Mouse (Mus musculus): Measurements from ENCODE around the gene Pla2g4b. TPM values are rescaled to one million over a fixed set of nuclear protein-coding genes. Genes with fewer than 3 reads are reported as not detected.
A peak's percentile ranks its signal among the peaks of the same experiment; 100 is the strongest.

Gene Pla2g4b
- total RNA-seq, 2 experiments from 2014 or later: 3.3 TPM

DNA sequence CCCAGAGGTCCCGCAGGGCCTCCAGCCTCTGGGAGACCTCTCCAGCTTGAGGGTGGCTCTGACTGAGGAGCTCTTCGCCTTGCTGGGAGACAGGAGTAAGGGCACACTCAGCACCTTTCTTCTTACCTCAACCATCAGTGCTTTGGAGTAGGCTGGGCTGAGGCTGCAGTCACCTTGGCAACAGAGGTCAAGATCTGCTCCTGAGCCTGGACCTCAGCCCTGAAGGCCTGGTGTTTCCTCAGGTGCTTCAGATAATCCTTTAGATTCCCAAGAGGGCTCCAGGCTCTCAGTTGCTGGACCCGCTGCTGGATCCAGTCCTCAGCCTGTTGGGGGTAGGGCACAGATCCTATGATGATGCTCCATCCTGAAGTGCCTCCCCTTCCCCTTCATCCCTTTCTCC lies 26.2 kb downstream of the Pla2g4b start:
- DNase-seq (ENCODE audit: extremely low spot score in 1 of 2, low spot score in 1 of 2): no peak

GRCm38 (mm10) chr2:120060190-120060589 lies 27.0 kb downstream of the Pla2g4b start:
- no peak for DNase-seq (ENCODE audit: extremely low spot score in 1 of 2, low spot score in 1 of 2)

GRCm38 (mm10) chr2:120060651-120061050 lies 27.4 kb downstream of the Pla2g4b start:
- no peak for DNase-seq (ENCODE audit: extremely low spot score in 1 of 2, low spot score in 1 of 2)

- DNase-seq (ENCODE audit: extremely low spot score in 1 of 2, low spot score in 1 of 2): no peak
These were observed 29.0 kb downstream of the Pla2g4b start for GRCm38 (mm10) chr2:120062248-120062647.

DNA sequence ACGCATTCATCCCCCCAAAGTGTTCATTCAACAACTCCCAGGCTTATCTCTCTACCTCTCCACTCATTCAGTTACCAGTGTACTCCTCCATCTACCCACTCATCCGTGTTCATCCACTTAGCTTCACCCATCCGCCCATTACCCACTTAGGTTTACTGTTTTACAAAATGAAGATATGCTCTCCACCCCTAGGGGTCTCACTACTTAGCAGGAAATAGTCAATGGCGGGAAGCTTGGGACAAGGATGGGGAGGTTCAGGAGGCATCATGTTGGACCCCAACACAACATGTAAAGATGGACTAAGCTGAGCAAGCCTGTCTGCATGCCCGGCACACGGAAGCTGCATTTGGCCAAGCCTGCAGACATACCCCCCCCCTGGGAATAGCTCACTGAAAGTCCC lies 31.4 kb downstream of the Pla2g4b start:
- DNase-seq (ENCODE audit: extremely low spot score in 1 of 2, low spot score in 1 of 2): no peak

DNA sequence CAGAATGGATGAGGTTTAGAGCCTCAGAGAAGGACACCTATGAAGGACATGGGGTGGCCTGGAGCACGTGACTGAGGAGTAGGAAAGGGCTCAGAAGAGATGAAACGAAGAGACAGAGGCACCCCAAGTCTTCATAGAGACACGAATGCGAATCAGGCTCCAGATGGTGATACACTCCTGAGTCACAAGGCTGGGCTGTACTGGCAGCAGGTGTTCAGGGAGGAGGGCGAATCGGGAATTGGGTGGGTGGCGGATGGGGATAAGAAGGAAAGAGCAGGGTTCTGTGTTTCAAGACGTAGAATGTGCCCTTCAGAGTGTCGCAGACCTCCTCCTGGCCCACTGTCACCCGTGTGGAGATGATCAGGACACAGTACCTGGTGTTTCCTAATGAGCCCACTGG lies 32.0 kb downstream of the Pla2g4b start:
- no peak for DNase-seq (ENCODE audit: extremely low spot score in 1 of 2, low spot score in 1 of 2)

DNA sequence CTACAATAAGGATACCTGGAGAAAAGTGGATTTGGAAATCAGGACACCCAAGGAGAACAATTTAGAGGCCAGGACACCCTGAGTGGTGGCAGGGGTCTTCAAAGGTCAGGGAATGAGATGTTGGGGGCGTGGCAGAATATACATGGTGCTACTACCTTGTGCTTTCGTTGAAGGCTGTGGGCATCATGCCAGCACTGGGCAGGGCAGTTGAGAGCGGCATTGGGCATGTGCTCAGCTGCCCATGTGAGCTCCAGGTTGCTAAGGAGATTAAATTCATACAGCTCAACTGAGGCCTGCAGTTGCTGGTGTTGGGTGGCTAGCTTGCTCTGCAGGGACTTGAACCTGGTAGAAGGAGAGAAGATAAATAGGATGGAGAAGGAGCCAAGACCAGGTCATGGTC lies 33.0 kb downstream of the Pla2g4b start:
- no peak for DNase-seq (ENCODE audit: extremely low spot score in 1 of 2, low spot score in 1 of 2)

GRCm38 (mm10) chr2:120068555-120069465 lies 35.6 kb downstream of the Pla2g4b start:
- DNase-seq (ENCODE audit: extremely low spot score in 1 of 2, low spot score in 1 of 2): no peak

- peak; percentile 40 to 46 for DNase-seq (ENCODE audit: extremely low spot score in 1 of 2, low spot score in 1 of 2)
These were observed 36.3 kb downstream of the Pla2g4b start for GRCm38 (mm10) chr2:120069466-120069990.

DNA sequence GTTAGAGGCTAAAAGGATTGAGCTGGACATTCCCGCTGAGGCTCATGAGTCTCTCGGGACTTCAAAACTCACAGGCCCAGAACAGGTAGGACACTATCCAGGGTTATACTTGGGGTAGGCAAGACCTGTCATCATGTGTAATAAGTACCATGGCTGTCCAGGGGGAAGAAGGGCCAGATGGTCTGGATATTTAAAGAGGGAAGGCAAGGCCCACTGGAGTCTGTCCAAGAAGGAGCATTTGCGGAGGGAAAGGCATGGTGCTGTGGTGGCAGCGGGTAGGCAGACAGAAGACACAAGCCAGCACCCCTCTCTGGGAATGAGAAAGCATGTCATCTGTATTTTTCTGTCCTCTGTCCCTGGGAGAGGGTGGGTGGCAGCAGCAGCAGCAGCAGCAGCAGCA lies 40.9 kb downstream of the Pla2g4b start:
- no peak for DNase-seq (ENCODE audit: extremely low spot score in 1 of 2, low spot score in 1 of 2)

DNA sequence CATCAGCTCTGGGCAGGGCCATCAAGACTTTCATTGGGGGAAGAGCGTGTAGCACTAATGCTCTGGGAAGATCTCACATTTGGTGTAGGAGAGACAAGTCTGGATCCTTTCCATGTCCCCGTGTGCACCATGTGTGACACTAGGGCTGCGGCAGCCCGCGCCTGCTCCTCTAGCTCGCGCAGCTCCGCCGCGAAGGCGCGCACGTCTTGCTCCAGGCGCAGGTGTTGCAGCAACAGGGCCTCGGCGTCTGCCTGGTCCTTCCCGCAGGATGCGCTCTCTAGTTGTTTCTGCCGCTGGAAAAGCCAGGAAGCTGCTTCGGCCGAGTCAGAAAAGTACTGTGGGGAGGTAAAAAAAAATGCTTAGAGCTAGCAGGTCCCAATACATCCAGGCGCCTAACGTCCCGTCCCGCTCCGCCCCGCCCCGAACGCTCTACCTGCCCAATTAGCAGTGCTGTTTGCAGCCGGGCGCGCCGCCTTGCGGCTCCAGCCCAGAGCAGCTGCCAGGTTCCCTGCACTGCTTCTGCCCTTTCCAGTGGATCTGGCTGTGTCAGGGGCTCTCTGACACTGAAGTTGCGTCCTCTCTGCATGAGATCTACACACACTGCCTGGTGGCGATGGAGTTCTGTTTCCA lies 43.0 kb downstream of the Pla2g4b start:
- DNase-seq (ENCODE audit: extremely low spot score in 1 of 2, low spot score in 1 of 2): peak in 1 of 2 experiments; percentile 40

DNA sequence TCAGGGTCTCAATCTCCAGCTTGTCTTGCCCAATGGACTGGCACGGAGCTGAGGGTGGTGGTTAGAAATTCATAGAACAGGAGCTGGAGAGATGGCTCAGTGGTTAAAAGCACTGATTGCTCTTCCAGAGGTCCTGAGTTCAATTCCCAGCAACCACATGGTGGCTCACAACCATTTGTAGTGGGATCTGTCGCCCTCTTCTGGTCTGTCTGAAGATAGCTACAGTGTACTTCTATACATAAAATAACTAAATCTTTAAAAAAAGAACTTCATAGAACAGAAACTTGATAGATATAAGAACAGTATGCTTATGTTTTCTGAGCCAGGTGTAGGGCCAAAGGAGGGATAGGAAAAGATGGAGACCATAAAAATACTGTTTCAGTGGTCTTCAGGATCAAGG lies 49.2 kb downstream of the Pla2g4b start:
- no peak for DNase-seq (ENCODE audit: extremely low spot score in 1 of 2, low spot score in 1 of 2)

DNA sequence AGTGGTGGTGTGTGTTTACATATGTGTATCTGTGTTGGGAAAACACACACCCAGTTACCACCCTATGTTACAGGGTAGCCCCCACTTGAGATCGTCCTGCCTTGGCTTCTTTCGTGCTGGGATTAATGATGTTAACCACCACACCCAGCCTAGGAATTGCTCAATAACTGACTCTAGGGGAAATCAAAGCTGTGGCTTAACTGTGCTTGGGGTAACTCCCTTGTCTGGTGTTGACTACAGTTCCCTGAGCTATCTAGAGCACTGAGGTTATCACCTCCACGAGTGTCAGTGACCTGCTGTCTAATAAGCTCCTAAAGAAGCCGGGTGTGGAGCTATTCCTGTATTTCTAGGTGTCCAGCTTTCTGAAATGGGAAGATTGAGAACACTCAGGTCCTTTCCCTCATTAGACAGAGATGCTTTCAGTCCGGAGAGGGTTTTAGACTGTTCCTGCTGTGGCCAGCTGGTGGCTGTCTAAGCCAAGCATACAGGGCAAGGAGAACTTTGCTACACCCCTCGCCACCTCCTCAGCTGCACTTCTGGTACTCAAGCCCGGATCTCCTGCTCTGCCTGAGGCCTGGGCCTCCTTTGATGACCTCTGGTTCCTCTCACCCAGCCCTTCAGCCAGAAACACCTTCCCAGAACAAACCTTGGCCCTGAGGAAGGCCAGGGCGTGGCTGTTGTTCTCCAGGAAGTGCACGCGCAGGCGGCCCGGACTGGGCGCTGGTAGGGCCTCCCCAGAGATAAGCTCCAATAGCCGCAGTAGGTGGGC lies 51.6 kb downstream of the Pla2g4b start:
- DNase-seq (ENCODE audit: extremely low spot score in 1 of 2, low spot score in 1 of 2): peak in 1 of 2 experiments; percentile 33

GRCm38 (mm10) chr2:120086038-120086437 lies 52.8 kb downstream of the Pla2g4b start:
- DNase-seq (ENCODE audit: extremely low spot score in 1 of 2, low spot score in 1 of 2): no peak

GRCm38 (mm10) chr2:120087391-120087790 lies 54.2 kb downstream of the Pla2g4b start:
- DNase-seq (ENCODE audit: extremely low spot score in 1 of 2, low spot score in 1 of 2): no peak

GRCm38 (mm10) chr2:120087897-120088296 lies 54.7 kb downstream of the Pla2g4b start:
- no peak for DNase-seq (ENCODE audit: extremely low spot score in 1 of 2, low spot score in 1 of 2)

DNA sequence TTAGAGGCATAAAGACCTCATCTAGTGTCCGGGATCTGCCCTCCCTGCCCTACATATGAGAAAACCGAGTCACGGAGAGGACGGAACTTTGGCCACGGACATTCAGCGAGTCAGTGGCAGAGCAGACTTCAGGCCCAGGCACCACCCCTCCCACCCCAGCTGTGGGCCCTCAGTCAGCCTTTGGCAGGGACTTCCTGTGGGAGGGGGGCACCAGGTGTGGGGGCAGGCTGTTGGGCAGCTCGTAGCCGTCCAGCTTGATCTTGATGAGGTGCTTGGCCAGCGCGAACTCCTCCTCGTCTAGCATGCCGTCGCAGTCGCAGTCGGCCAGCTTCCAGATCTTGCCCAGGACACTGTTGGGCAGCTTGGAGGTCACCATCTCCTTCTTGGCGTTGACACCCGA lies 57.8 kb downstream of the Pla2g4b start:
- no peak for DNase-seq (ENCODE audit: extremely low spot score in 1 of 2, low spot score in 1 of 2)
